Mouse (Mus musculus) forebrain, embryonic 13.5 days (tissue): Measurements from ENCODE around the gene Slc36a3. TPM values are rescaled to one million over a fixed set of nuclear protein-coding genes. Genes with fewer than 3 reads are reported as not detected.

Experiments used
- ATAC-seq: fragments of 200-750 bp; cut with Nextera tagmentation; 2 replicates; pipeline ENCODE4 v1.8.0; 2017
- H3K27ac ChIP-seq: fragments of 300-500 bp; sonication (generic); 2 replicates; pipeline ENCODE4 v1.5.1; 2015; ENCODE audit warnings: inconsistent platforms, mild to moderate bottlenecking, moderate library complexity
- H3K27me3 ChIP-seq: fragments of 300-500 bp; sonication (generic); 2 replicates; pipeline ENCODE4 v1.6.1; 2015; ENCODE audit warnings: mild to moderate bottlenecking, inconsistent platforms
- H3K36me3 ChIP-seq: fragments of 300-500 bp; sonication (generic); 2 replicates; pipeline ENCODE4 v1.6.1; 2015; ENCODE audit warnings: mild to moderate bottlenecking, inconsistent platforms; ENCODE audit not compliant: poor library complexity, severe bottlenecking
- H3K4me1 ChIP-seq: fragments of 300-500 bp; sonication (generic); 2 replicates; pipeline ENCODE4 v1.6.1; 2015; ENCODE audit warnings: inconsistent platforms
- H3K4me2 ChIP-seq: fragments of 300-500 bp; sonication (generic); 2 replicates; pipeline ENCODE4 v1.6.1; 2015; ENCODE audit warnings: inconsistent platforms, mild to moderate bottlenecking, moderate library complexity
- H3K4me3 ChIP-seq: fragments of 300-500 bp; sonication (generic); 2 replicates; pipeline ENCODE4 v1.5.1; 2015; ENCODE audit warnings: mild to moderate bottlenecking, inconsistent platforms
- H3K9ac ChIP-seq: fragments of 300-500 bp; sonication (generic); 2 replicates; pipeline ENCODE4 v1.6.1; 2015; ENCODE audit warnings: mild to moderate bottlenecking, inconsistent platforms
- H3K9me3 ChIP-seq: fragments of 300-500 bp; sonication (generic); replicated peaks from 2 replicates; pipeline ENCODE4 v1.6.1; 2016; ENCODE audit warnings: inconsistent platforms
- WGBS: fragments of 180-500 bp; shearing (Covaris S2); methylation state at CpG from one replicate; pipeline ENCODE4 v1.1.7; 2015; 5-methylcytosine and 5-hydroxymethylcytosine counted together
- polyA plus RNA-seq: library from polyadenylated mRNA; unstranded; fragments of >200 nt; fragmentation: Nextera tagmentation; extraction: Ambion mirVana; gene quantifications from 2 replicates; pipeline ENCODE4 v1.2.1, GENCODE M21; 2015

Gene Slc36a3
- polyA plus RNA-seq, 1 experiment from 2014 or later, result not detected

DNA sequence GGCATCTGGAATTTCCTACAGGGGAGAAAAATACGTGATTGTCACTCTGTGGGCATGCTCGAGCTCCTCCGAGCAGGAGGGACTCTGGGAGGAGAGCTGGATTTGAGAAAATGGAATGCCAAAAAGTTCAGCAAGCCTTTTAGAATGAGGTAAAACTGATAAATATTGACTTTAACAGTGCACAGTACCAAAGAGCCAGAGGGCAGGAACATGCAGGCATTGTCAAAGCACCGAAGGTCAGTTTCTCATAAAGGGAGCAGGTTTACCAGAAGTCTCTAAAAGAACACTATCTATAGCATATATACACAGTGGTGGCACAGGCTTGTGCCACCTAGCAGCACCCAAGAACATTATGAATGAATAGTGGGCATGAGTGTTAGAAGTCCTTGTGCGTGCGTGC, 17.4 kb upstream of the Slc36a3 start:
- no peak for ATAC-seq
- WGBS, result 89% methylated on average over 6 of the region's 6 CpGs

DNA sequence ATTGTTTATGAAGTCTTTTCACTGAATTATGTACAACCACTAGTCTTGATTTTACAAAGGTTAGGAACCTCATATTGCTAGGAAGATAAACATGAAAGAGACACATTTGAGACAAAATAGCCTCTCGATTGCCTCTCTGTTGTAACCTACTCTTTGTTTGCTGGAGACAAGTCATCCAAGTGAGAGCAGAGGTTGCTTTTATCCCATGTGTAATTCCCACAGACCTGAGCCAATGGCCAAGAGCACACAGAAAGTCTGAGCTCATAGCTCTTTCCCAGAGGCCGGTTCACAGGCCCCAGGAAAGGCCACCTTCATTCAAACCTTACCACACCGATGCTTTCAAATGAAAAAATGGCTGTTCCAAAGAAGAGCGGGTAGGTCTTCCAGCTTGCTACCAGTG, 17.0 kb upstream of the Slc36a3 start:
- H3K36me3 ChIP-seq, result no peaks in the 10 kb centered on the region
- H3K4me3 ChIP-seq, result no peak overlapping the region
- H3K4me2 ChIP-seq, result no peak overlapping the region
- no peaks in the 10 kb centered on the region for H3K9me3 ChIP-seq
- no peaks in the 10 kb centered on the region for H3K27me3 ChIP-seq
- no peaks in the 10 kb centered on the region for H3K4me1 ChIP-seq
- no peak for ATAC-seq
- WGBS, result 84% methylated on average over 4 of the region's 4 CpGs
- H3K27ac ChIP-seq, result no peak overlapping the region
- H3K9ac ChIP-seq, result no peak overlapping the region

More for the DNA sequence above, 17.4 kb upstream of the Slc36a3 start:
- Histone ChIP-seq H3K9me3 (no peaks in the 10 kb centered on the region), H3K4me1 (no peaks in the 10 kb centered on the region), H3K4me2 (no peak overlapping the region), H3K27me3 (no peaks in the 10 kb centered on the region), H3K4me3 (no peak overlapping the region), H3K36me3 (no peaks in the 10 kb centered on the region), H3K9ac (no peak overlapping the region), H3K27ac (no peak overlapping the region)

DNA sequence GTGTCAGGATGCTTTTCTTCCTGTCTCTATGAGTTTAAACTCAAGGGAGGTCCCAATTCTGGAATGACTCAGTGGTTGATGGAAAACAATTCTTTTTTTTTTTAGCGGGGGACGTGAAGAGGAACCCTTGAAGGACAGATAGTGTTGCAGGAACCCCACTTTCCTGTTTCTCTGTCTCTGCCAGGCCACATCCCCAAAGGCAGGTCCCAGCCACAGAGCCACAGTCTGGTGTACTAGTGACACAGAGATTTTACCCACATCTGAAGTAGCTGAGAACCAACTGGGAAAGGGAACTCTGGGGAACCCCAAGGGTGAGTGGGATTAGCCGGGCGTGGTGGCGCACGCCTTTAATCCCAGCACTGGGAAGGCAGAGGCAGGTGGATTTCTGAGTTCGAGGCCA, 14.2 kb upstream of the Slc36a3 start:
- WGBS, result 93% methylated on average over 7 of the region's 7 CpGs
- no peaks in the 10 kb centered on the region for H3K9me3 ChIP-seq
- H3K4me2 ChIP-seq, result no peak overlapping the region
- no peaks in the 10 kb centered on the region for H3K4me1 ChIP-seq
- H3K36me3 ChIP-seq, result no peaks in the 10 kb centered on the region
- no peak overlapping the region for H3K27ac ChIP-seq
- no peak for ATAC-seq
- H3K4me3 ChIP-seq, result no peak overlapping the region
- no peaks in the 10 kb centered on the region for H3K27me3 ChIP-seq
- no peak overlapping the region for H3K9ac ChIP-seq

DNA sequence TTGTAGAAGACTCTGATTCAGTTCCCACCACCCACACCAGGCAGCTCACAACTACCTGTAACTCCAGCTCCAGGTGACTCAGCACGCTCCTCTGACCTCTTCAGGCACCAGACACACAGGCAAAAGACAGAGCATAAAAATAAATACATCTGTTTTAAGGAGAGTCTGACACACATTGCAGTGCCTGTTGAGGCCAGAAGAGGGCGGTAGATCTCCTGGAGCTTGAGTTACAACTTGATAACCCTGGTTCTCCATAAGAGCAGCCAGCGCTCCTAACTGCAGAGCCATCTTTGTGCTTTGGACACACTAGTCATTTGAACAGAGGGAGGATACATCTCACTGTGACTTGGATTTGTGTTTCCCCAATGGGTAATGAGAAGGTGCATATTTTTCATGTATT, 13.2 kb upstream of the Slc36a3 start:
- H3K27me3 ChIP-seq, result no peaks in the 10 kb centered on the region
- no peaks in the 10 kb centered on the region for H3K4me1 ChIP-seq
- no peak overlapping the region for H3K4me2 ChIP-seq
- no peak overlapping the region for H3K27ac ChIP-seq
- WGBS, result 52% methylated on average over 3 of the region's 3 CpGs
- no peaks in the 10 kb centered on the region for H3K36me3 ChIP-seq
- H3K4me3 ChIP-seq, result no peak overlapping the region
- H3K9ac ChIP-seq, result no peak overlapping the region
- ATAC-seq, result no peak
- H3K9me3 ChIP-seq, result no peaks in the 10 kb centered on the region

GRCm38 (mm10) chr11:55162670-55163069, 11.2 kb upstream of the Slc36a3 start:
- Histone ChIP-seq H3K4me2 (no peak overlapping the region), H3K4me3 (no peak overlapping the region), H3K9ac (no peak overlapping the region), H3K4me1 (no peaks in the 10 kb centered on the region), H3K9me3 (no peaks in the 10 kb centered on the region), H3K27ac (no peak overlapping the region), H3K36me3 (no peaks in the 10 kb centered on the region), H3K27me3 (no peaks in the 10 kb centered on the region)
- ATAC-seq, result no peak
- WGBS, result 54% methylated on average over 9 of the region's 9 CpGs

DNA sequence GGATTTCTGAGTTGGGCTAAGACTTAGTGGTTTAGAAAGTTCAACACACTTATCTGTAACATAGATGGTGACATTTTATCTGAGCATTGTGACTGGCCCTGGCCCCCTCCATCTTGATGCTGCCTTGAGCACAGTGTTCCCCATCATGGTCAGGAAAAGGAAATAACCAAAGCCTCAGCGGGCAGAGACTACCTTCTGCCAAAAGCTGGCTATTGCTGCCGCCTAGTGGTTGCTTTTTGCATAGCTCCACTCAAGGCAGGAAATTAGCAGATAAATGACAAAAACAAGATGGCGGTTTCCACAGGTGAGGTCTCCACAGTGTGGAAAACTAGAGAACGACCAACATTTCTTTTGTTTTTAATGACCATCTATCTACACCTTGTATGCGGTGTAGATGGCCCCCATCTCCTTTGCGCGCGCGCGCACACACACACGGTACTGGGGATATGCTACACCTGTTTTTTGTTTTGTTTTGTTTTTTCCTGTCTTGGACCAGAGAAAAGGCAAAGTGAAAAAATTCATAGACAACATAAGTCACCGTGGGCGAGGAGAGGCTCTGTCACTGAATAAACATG, 7.4 kb upstream of the Slc36a3 start:
- ATAC-seq, result 0 out of 2 replicates have a peak, but pooled peaks have one; percentile 27
- Histone ChIP-seq H3K4me2 (no peak overlapping the region), H3K9ac (no peak overlapping the region), H3K4me1 (no peaks in the 10 kb centered on the region), H3K27me3 (no peaks in the 10 kb centered on the region), H3K4me3 (no peak overlapping the region), H3K9me3 (no peaks in the 10 kb centered on the region), H3K27ac (no peak overlapping the region), H3K36me3 (no peaks in the 10 kb centered on the region)
- 55% methylated on average over 13 of the region's 13 CpGs for WGBS

GRCm38 (mm10) chr11:55155070-55155421, 3.5 kb upstream of the Slc36a3 start:
- WGBS, result 86% methylated on average over 6 of the region's 6 CpGs
- ATAC-seq, result no peak
- H3K4me1 ChIP-seq, result no peaks in the 10 kb centered on the region
- H3K36me3 ChIP-seq, result no peaks in the 10 kb centered on the region
- no peak overlapping the region for H3K4me3 ChIP-seq
- no peak overlapping the region for H3K9ac ChIP-seq
- H3K27me3 ChIP-seq, result no peaks in the 10 kb centered on the region
- H3K4me2 ChIP-seq, result no peak overlapping the region
- H3K27ac ChIP-seq, result no peak overlapping the region
- no peaks in the 10 kb centered on the region for H3K9me3 ChIP-seq

DNA sequence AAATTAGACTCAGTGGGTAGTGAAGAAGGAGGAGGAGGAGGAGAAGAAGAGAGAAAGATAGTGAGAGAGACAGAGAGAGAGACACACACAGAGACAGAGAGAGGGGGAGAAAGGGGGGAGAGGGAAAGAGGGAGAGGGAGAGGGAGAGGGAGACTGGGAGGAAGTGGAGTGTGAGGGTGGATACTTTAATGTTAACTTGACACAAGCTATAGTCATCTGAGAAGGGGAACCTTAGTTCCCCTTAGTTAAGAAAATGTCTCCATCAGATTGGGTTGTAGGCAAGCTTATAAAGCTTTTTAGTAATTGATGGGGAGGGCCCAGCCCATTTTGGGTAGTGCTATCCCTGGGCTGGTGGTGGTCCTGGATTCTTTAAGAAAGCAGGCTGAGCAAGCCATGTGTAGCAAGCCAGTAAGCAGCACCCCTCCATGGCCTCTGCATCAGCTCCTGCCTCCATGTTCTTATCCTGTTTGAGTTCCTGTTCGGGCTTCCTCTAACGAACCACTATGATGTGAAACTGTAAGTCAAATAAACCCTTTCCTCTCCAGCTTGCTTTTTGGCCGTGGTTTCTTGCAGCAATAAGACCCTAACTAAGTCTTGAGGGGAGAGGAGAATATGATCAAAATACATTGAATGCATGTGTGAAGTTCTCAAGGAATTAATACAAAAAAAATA, 3.0 kb upstream of the Slc36a3 start:
- H3K27ac ChIP-seq, result no peak overlapping the region

GRCm38 (mm10) chr11:55148461-55148860, 3.0 kb downstream of the Slc36a3 start:
- ATAC-seq, result no peak
- Histone ChIP-seq H3K4me1 (no peaks in the 10 kb centered on the region), H3K27me3 (no peaks in the 10 kb centered on the region), H3K9me3 (no peaks in the 10 kb centered on the region), H3K4me2 (no peak overlapping the region), H3K36me3 (no peaks in the 10 kb centered on the region), H3K27ac (no peak overlapping the region), H3K4me3 (no peak overlapping the region), H3K9ac (no peak overlapping the region)
- 74% methylated on average over 4 of the region's 4 CpGs for WGBS

More for the DNA sequence above, 3.0 kb upstream of the Slc36a3 start:
- Histone ChIP-seq H3K9me3 (no peaks in the 10 kb centered on the region), H3K36me3 (no peaks in the 10 kb centered on the region), H3K4me2 (no peak overlapping the region), H3K27me3 (no peaks in the 10 kb centered on the region), H3K4me3 (no peak overlapping the region), H3K4me1 (no peaks in the 10 kb centered on the region), H3K9ac (no peak overlapping the region)
- no peak for ATAC-seq
- WGBS, result 73% methylated on average over 3 of the region's 3 CpGs

DNA sequence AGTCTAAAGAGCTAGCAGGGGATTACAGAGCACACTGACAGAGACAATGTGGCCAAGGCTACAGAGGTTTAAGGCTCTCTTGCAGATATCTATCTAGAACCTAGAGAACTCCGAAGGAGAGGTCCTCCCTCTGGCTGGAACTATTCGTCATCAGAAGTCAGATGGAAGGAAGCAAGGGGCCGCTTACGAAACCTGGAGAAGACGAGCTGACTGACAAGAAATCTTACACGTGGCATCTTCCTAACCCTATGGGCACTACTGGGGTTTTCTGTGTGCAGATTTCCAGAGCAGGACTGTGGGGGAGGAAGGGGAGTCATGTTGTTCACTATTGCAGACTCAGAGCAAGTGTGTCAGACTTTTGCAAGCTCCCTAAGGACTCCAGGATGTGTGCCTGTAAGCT, 4.1 kb downstream of the Slc36a3 start:
- Histone ChIP-seq H3K4me3 (no peak overlapping the region), H3K27ac (no peak overlapping the region), H3K9ac (no peak overlapping the region), H3K27me3 (no peaks in the 10 kb centered on the region), H3K4me2 (no peak overlapping the region), H3K9me3 (no peaks in the 10 kb centered on the region), H3K36me3 (no peaks in the 10 kb centered on the region), H3K4me1 (no peaks in the 10 kb centered on the region)
- ATAC-seq, result no peak
- 60% methylated on average over 6 of the region's 6 CpGs for WGBS

GRCm38 (mm10) chr11:55146855-55147254, 4.7 kb downstream of the Slc36a3 start:
- no peaks in the 10 kb centered on the region for H3K27me3 ChIP-seq
- WGBS, result 33% methylated on average over 1 of the region's 1 CpGs
- no peaks in the 10 kb centered on the region for H3K4me1 ChIP-seq
- no peak overlapping the region for H3K9ac ChIP-seq
- no peak for ATAC-seq
- H3K9me3 ChIP-seq, result no peaks in the 10 kb centered on the region
- no peak overlapping the region for H3K4me3 ChIP-seq
- no peak overlapping the region for H3K4me2 ChIP-seq
- no peak overlapping the region for H3K27ac ChIP-seq
- H3K36me3 ChIP-seq, result no peaks in the 10 kb centered on the region

GRCm38 (mm10) chr11:55144011-55144410, 7.5 kb downstream of the Slc36a3 start:
- no peak for ATAC-seq
- Histone ChIP-seq H3K36me3 (no peaks in the 10 kb centered on the region), H3K27me3 (no peaks in the 10 kb centered on the region), H3K4me3 (no peak overlapping the region), H3K9ac (no peak overlapping the region), H3K9me3 (no peaks in the 10 kb centered on the region), H3K4me1 (no peaks in the 10 kb centered on the region), H3K4me2 (no peak overlapping the region), H3K27ac (no peak overlapping the region)
- WGBS, result 63% methylated on average over 5 of the region's 5 CpGs

DNA sequence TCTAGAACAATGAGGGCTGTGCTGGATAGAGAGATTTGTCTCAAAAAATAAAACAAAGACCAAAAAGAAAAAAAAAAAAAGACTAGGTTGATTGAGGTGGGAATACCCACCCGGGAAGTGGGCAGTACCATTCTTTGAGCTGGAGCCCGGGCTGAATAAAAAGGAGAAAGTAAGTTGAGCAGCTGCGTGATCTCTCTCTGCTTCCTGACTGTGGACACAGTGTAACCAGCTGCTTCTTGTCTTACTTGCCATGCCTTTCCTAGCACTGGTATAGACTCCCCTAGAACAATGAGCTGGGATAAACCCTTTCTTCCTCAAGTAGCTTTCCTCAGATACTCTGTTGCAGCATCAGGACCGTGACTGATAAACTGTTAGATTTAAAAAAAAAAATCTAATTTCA, 10.0 kb downstream of the Slc36a3 start:
- whole genome bisulfite sequencing, result 77% methylated on average over 4 of the region's 4 CpGs
- Histone ChIP-seq H3K9me3 (no peaks in the 10 kb centered on the region), H3K4me1 (no peaks in the 10 kb centered on the region), H3K4me2 (no peak overlapping the region), H3K4me3 (no peak overlapping the region), H3K27ac (no peak overlapping the region), H3K27me3 (no peaks in the 10 kb centered on the region), H3K9ac (no peak overlapping the region), H3K36me3 (no peaks in the 10 kb centered on the region)
- ATAC-seq, result no peak
